Mouse (Mus musculus): ENCODE results near the gene Tomm70a. TPM values are rescaled to one million over a fixed set of nuclear protein-coding genes. Genes with fewer than 3 reads are reported as not detected.

Gene Tomm70a
- 56.9 TPM for polyA plus RNA-seq (2017; shearing (Covaris generic))

DNA sequence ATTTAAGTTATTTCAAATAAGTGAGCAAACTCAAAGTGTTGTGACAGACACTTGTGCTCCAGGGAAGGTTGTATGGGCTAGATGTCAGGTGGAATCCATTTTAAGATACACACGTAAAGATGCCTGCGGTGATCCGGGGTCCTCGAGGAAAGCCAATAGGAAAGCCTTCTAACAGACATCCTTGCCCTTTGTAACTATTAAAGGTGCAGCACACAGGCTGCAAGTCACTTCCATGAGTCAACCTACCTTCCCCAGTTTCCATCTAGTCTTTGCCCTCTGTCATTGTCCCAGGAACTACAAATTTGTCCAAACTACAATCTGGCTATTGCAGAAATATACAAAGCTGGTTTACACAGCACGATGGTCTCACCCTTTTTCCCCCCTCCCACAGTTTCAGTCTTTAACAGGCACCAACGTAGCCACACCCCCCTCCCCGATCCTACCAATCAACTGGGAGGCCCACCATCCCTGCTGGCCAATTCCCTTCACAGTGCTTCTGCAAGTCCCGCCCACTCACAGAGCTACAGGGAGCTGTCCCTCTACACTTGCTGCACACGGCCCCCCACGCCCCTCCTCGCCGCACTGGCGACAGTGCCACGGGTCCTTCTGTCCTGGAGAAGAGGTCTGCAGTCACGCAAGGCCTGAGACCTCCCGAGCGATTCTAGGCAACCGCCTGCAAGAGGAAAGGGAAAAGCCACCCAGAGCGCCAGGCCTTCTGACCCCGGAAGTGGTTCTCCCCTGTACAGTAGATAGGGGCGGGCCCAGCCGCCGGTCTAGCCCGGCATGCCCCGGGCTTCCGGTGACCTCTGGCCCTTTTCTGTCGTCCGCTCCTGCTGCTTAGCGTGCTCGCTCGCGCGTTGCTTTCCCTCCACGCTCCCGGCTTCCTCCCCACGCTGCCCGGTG lies at the start of gene Tomm70a:
Gene Tomm70a, plus strand, starts transcription at position 791 of the 903 bp plus-strand sequence.

GRCm38 (mm10) chr16:57166611-57167513 lies 45.4 kb downstream of the Tomm70a start, which contains the start of gene Nit2:
Gene Nit2, minus strand, starts transcription at chr16:57167341.

Other genes starting within 250 kb of the Tomm70a start
- not detected for gene Tmem45a, start 235.5 kb upstream of the Tomm70a start, polyA plus RNA-seq (2017; shearing (Covaris generic))
- not detected for gene Lnp1, start 193.6 kb upstream of the Tomm70a start, polyA plus RNA-seq (2017; shearing (Covaris generic))
- gene Tmem45a2, start 50.3 kb upstream of the Tomm70a start, polyA plus RNA-seq (2017; shearing (Covaris generic)) = not detected
- gene Nit2, start 45.6 kb downstream of the Tomm70a start, polyA plus RNA-seq (2017; shearing (Covaris generic)) = 35.1 TPM
- 26.2 TPM for gene Tbc1d23, start 109.8 kb downstream of the Tomm70a start, polyA plus RNA-seq (2017; shearing (Covaris generic))
- not detected for gene Tmem30c, start 171.2 kb downstream of the Tomm70a start, polyA plus RNA-seq (2017; shearing (Covaris generic))
- 43.8 TPM for gene Filip1l, start 231.4 kb downstream of the Tomm70a start, polyA plus RNA-seq (2017; shearing (Covaris generic))